Mouse (Mus musculus) layer of hippocampus, postnatal 14 days (tissue): Measurements from ENCODE around the gene Pmis2. TPM values are rescaled to one million over a fixed set of nuclear protein-coding genes. Genes with fewer than 3 reads are reported as not detected.

ENCODE experiments used
- DNase-seq, 2 experiments: peaks; one replicate each; pipeline ENCODE4 v3.0.0; 2021 to 2022; ENCODE audit warnings: low spot score in 2 of 2, mixed read lengths in 1 of 2
- long read RNA-seq, 2 experiments: library from polyadenylated mRNA; stranded (forward); transcript quantifications; one replicate each; pipeline ENCODE4 v2.0.0; 2021
- total RNA-seq, 2 experiments: library from RNA; stranded (reverse); gene quantifications; 2 replicates each; pipeline ENCODE4 v1.2.3; 2021

Pmis2 gene
- total RNA-seq = not detected
- long read RNA-seq, experiment 1 = 0 reads
- long read RNA-seq, experiment 2 = 0 reads

DNA sequence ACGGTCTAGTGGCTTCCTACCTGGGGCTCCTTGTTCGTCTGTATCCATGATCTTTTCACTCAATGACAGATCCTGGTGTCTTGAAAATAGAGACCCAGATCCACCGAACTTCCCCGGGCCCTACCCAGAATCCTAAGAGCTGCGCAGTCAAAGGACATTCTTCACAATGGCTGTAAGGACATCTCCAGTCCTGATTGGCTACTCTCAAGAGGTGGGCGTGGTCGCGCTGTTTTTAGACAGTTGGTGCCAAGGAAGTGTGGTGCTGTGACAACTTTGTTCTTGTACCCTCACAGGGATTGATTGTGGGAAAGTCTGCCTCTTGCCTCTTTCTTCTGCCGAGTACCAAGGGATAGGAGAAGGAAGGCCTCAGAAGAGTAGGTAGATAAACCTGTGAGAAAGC is at the start of gene Pmis2:
Gene Pmis2, minus strand, starts transcription at position 126 of the 400 bp plus-strand sequence.
- DNase-seq = no peak

GRCm38 (mm10) chr7:30719669-30720068 is 48.3 kb upstream of the Pmis2 start:
- no peak for DNase-seq

DNA sequence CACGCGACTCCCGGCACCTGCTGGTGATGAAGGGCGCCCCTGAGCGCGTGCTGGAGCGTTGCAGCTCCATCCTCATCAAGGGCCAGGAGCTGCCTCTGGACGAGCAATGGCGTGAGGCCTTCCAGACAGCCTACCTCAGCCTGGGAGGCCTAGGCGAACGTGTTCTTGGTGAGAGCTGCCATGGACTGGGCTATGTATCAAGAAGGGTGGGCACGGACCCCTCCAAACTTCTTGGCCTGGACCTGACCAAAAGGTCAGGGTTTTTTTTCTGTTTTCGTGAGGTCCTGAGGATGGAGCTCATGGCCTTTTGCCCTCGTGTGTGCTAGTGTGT is 46.3 kb upstream of the Pmis2 start:
- DNase-seq = no peak

DNA sequence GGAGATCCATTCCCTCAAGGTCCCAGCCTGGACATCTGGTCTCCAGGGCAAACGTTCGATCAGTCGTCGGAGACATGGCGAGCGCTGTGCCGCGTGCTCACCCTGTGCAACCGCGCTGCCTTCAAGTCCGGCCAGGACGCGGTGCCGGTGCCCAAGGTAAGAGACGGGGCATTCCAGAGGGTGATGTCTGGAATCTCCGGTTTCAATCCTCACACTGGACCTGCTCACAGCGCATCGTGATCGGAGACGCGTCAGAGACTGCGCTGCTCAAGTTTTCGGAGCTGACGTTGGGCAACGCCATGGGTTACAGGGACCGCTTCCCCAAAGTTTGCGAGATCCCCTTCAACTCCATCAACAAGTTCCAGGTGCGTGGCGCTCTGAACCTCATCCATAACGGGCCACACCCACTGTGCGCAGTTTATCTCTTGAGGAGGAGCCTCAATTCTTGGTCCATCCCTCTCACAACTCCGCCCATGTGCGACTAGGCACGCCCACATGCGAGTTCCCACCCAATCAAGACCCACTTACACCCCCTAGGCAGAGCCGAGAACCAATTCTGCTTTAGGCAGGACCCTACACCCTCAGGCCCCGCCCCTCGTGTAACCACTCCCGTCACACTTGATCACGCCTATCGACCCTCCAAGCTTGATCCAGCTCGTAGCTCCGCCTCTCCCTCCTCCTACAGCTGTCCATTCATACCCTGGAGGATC is 45.8 kb upstream of the Pmis2 start:
- peak; percentile 43 to 60 for DNase-seq

- no peak for DNase-seq
Observed at GRCm38 (mm10) chr7:30711942-30712341, 40.5 kb upstream of the Pmis2 start, which contains the start of gene Atp4a. TSS of gene Atp4a (plus strand) at chr7:30712209.

- DNase-seq = no peak
Observed at GRCm38 (mm10) chr7:30707441-30707840, 36.0 kb upstream of the Pmis2 start.

GRCm38 (mm10) chr7:30706214-30706882 is 34.9 kb upstream of the Pmis2 start:
- DNase-seq = no peak

DNA sequence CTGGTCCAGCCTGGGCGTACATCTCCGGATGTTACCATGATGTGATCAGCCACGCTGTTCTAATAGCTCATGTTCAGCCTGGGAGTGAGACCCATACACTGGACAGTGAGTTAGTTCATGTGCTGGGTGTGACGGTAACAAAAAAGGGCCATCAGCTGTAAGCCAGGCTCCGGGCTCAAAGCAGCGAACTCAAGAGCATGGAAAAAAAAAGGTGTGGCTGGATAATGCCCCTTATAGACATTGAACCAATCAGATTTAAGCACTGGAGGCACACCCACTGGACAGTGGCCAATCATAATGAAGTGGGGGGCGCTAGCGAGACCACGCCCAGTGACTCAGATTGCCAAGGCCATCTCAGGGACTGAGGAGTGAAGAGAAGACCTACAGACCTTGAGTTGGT is 27.2 kb upstream of the Pmis2 start, which contains the start of gene 2200002J24Rik:
Gene 2200002J24Rik, plus strand, starts transcription at position 338 of the 400 bp plus-strand sequence.
- no peak for DNase-seq

DNA sequence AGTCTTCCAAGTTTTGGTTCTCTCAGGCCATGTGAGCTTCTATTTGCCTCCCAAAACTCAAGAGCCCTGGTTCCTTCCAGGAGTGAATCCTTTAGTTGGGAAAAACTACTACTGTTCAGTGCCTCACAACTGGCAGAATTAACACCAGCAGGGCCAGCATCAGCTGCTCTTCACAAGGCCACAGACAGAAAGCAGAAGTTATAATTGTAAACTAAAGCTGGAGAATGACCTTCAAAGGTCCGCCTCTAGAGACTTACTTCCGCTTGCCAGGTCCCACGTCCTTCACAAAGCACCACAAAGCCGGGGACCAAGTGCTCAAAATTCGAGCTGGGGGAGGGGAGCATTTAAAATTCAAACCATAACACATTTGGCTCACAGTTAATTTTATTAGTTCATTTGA is 26.7 kb upstream of the Pmis2 start:
- no peak for DNase-seq

- no peak for DNase-seq
Observed at GRCm38 (mm10) chr7:30688325-30688724, 16.9 kb upstream of the Pmis2 start.

DNA sequence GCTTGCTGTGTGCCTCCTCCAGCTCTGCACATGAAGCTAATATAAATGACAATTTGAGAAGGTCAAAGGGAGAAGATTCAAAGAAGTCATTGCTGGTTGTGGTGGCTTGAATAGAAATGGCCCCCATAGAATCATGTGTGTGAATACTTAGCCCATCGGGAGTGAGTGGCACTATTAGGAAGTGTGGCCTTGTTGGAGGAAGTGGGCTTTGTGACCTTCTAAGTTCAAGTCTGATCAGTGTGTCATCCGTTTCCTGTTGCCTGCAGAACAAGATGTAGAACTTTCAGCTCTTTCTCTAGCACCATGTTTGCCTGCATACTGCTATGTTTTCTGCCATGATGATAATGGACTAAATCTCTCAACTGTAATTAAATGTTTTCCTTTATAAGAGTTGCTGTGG is 12.0 kb upstream of the Pmis2 start:
- DNase-seq = no peak

- DNase-seq = no peak
Observed at GRCm38 (mm10) chr7:30681897-30682296, 10.5 kb upstream of the Pmis2 start.

GRCm38 (mm10) chr7:30678263-30678975 is 7.0 kb upstream of the Pmis2 start:
- DNase-seq = peak in 1 of 2 experiments; percentile 25

DNA sequence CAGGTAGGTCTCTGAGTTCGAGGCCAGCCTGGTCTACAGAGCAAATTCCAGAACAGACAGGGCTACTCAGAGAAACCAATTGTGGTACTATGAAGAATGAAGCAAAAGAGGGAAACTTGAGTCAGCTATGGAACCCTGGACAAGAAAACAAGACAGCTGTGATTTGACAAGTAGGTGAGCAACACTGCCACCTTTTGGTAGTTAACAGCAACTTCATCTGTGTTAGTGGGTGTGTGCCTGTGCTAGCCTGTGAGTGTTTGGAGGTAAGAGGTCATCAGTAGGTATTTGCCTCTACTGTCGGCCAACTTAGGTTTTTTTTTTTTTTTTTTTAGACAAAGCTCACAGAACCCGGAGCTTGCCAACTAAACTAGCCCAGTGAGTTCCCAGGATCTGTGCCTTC is 2.2 kb downstream of the Pmis2 start:
- DNase-seq = no peak

DNA sequence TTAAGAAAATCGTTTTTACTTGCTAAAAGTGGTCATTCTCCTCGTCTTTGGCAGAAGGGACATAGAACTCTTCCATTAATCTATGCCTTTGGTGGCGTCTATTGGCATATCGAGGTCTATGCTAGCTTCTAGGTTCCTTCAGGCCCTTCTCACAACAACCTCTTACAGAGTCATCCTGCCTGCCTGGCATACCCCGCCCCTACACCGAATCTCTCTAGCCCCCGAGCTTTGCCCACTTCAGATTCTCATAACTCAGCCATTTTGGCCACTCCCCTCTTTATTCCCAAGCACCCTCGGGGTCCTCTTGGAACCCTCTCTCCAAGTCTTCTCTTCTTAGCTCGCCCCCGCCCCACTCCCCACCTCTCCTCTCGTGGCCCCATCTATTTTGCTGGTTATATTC is 6.1 kb downstream of the Pmis2 start:
- DNase-seq = peak in 1 of 2 experiments; percentile 12

DNA sequence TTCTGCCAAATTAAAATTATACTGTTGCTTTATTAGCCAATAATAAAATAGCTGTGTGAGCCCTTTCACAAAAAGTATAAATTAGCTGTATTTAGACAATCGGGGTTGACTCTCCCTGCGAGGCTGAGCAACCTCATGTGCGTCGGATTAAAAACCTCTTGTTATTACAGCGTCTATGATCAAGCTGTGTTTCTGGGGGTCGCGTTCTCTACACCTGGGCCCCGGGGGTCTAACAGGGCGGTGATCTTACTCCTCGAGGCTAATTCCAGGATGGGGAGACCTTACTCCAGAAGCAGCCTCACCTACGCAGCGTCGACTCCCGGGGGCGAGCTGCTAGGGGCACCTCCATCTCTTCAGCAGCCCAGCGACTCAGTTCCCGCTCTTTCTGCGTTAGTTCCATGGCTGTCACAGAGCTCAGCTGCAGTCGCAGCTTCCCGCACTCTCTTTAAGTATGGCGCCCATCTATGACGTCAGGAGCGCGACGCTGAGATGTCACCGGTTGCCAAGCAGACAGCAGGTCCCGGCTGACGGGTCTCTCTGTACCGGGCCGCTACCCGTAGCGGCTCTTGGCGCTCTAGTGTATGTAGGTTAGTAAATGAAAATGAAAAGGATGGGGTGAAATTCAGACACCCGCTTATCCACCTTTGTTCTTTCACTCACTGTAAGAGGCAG is 6.7 kb downstream of the Pmis2 start, which contains the start of gene Haus5:
Gene Haus5, minus strand, starts transcription at position 466 of the 672 bp plus-strand sequence.
- peak; percentile 88 to 94 for DNase-seq

- DNase-seq = peak; percentile 97 to 99
Observed at GRCm38 (mm10) chr7:30649591-30650540, 21.5 kb downstream of the Pmis2 start, which contains the start of gene Rbm42. TSS of gene Rbm42 (minus strand) at chr7:30650317.

GRCm38 (mm10) chr7:30639083-30639482 is 32.3 kb downstream of the Pmis2 start:
- no peak for DNase-seq

- DNase-seq = no peak
Observed at GRCm38 (mm10) chr7:30636395-30636794, 35.0 kb downstream of the Pmis2 start.

GRCm38 (mm10) chr7:30635752-30636151 is 35.7 kb downstream of the Pmis2 start, which contains the start of gene Etv2:
TSS of gene Etv2 (minus strand) at chr7:30635852.
- DNase-seq = no peak
